Mouse (Mus musculus) kidney, adult 2 months (tissue): ENCODE data around the gene Rab30. TPM values are rescaled to one million over a fixed set of nuclear protein-coding genes. Genes with fewer than 3 reads are reported as not detected.
"Not testable (repeated sequence)": the region's sequence is repeated elsewhere in the genome, so short reads cannot be mapped to it uniquely, and the experiment has no call there.

Experiments used
- DNase-seq: peaks from one replicate; pipeline ENCODE4 v3.0.0; 2021
- H3K27ac ChIP-seq: fragments of 200-500 bp; 2 replicates; pipeline ENCODE4 v1.5.1; 2012; ENCODE audit warnings: low read depth, low read length, control low read depth, inconsistent platforms; ENCODE audit not compliant: insufficient read depth
- H3K27me3 ChIP-seq: fragments of 200-500 bp; replicated peaks from 2 replicates; pipeline ENCODE4 v1.6.1; 2012; ENCODE audit warnings: mild to moderate bottlenecking, moderate library complexity, low read length, inconsistent platforms; ENCODE audit not compliant: control insufficient read depth, insufficient read depth
- H3K36me3 ChIP-seq: fragments of 200-500 bp; 2 replicates; pipeline ENCODE4 v1.6.1; 2012; ENCODE audit warnings: mild to moderate bottlenecking, moderate library complexity, low read length, inconsistent platforms; ENCODE audit not compliant: control insufficient read depth, insufficient read depth
- H3K4me1 ChIP-seq: fragments of 200-500 bp; 2 replicates; pipeline ENCODE4 v1.6.1; 2011; ENCODE audit warnings: low read length; ENCODE audit not compliant: control insufficient read depth, insufficient read depth
- H3K4me3 ChIP-seq: fragments of 200-500 bp; 2 replicates; pipeline ENCODE4 v1.5.1; 2011; ENCODE audit warnings: mild to moderate bottlenecking, low read depth, low read length, control low read depth; ENCODE audit not compliant: insufficient read depth
- CTCF ChIP-seq: fragments of 200-500 bp; conservative IDR thresholded peaks from 2 replicates; pipeline ENCODE4 v1.5.1; 2011; ENCODE audit warnings: low read depth, mild to moderate bottlenecking, control low read depth, low read length, moderate library complexity, mixed read lengths; ENCODE audit not compliant: insufficient read depth, insufficient read length
- POLR2A ChIP-seq: fragments of 200-500 bp; IDR thresholded peaks from one replicate; pipeline ENCODE4 v1.6.1; 2011; ENCODE audit warnings: low read depth, low read length, control low read depth
- WGBS: fragments of 180-500 bp; shearing (Covaris S2); methylation state at CpG from one replicate; pipeline ENCODE4 v1.1.7; 2018; 5-methylcytosine and 5-hydroxymethylcytosine counted together
- polyA plus RNA-seq: library from polyadenylated mRNA; depleted of rRNA; stranded (reverse); fragments of >200 nt; gene quantifications from 2 replicates; pipeline ENCODE4 v1.2.3, GENCODE M21; 2012

The Rab30 gene
- polyA plus RNA-seq, 1 experiment, result 1.3 TPM

GRCm38 (mm10) chr7:92750395-92750794 is 9.0 kb downstream of the Rab30 start:
- H3K27me3 ChIP-seq, result no peaks in the 10 kb centered on the region
- TF ChIP-seq CTCF, result no peak
- TF ChIP-seq POLR2A, result no peak
- no peak overlapping the region for H3K4me3 ChIP-seq
- no peaks in the 10 kb centered on the region for H3K36me3 ChIP-seq
- no peak overlapping the region for H3K27ac ChIP-seq
- no peak for DNase-seq
- no peaks in the 10 kb centered on the region for H3K4me1 ChIP-seq
- WGBS, result 75% methylated on average over 2 of the region's 2 CpGs

DNA sequence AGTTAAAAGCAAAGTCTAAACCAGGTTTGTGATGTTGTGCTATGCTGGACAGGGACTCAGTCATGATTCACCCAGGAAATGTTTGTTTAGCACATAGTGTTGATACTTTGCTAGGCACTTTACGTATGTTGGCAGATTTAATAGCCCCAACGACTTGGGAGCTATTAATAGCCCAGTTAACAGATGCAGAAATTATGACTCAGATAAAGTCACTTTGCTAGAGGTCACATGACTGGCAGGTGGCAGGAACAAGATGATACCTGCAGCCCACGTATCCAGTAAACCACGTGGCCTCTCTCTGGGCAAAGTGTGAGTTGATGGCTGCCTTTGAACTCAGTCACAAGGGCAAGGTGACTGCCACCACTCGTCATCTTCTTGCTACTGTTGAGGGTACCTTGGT is 16.7 kb downstream of the Rab30 start:
- Histone ChIP-seq H3K4me1 (no peaks in the 10 kb centered on the region), H3K36me3 (no peaks in the 10 kb centered on the region), H3K27me3 (no peaks in the 10 kb centered on the region), H3K4me3 (no peak overlapping the region), H3K27ac (no peak overlapping the region)
- WGBS, result 48% methylated on average over 5 of the region's 5 CpGs
- DNase-seq, result no peak
- no peak for TF ChIP-seq POLR2A
- TF ChIP-seq CTCF, result no peak

DNA sequence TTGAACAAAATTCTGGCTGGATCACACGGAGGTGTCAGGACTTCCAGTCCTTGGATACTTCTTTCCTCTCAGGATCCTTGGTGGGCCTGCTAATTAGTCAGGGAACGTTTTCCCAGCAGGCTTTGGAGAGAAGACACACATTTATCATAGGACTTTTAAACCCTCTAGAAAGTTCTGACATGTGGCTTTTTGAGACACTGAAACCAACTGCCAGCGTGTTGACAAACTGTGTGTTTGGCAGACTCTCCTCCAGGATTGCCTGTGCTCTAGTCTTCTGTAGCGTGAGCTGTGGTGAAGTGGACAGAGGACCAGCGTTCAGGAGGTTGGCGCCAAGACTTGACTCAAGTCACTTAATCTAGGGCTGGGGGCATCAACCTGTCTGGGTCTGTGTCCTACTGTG is 19.2 kb downstream of the Rab30 start:
- H3K4me3 ChIP-seq, result no peak overlapping the region
- no peak overlapping the region for H3K27ac ChIP-seq
- H3K36me3 ChIP-seq, result no peaks in the 10 kb centered on the region
- 83% methylated on average over 6 of the region's 6 CpGs for WGBS
- no peak for TF ChIP-seq CTCF
- no peak for TF ChIP-seq POLR2A
- H3K27me3 ChIP-seq, result no peaks in the 10 kb centered on the region
- no peak for DNase-seq
- no peaks in the 10 kb centered on the region for H3K4me1 ChIP-seq

DNA sequence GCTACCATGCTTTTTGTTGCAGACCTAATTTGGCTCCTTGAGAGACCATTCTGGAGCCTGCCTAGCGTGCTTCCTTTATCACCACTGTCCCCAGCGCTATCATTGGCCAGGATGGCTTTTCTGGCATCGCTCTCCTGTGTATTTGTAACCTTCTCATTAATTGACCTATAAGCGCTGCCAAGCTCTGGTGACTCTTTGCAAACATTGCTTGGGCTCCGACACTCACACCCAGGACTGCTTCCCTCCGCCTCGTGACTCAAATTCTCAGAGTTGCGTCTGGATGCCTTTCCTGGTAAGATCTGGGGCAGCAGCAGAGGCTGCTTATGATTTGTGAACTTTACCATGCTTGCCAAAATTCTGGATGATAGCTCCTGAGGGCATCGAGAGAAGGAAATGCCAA is 19.8 kb downstream of the Rab30 start:
- no peak for TF ChIP-seq POLR2A
- TF ChIP-seq CTCF, result no peak
- Histone ChIP-seq H3K36me3 (no peaks in the 10 kb centered on the region), H3K4me3 (no peak overlapping the region), H3K27ac (no peak overlapping the region), H3K4me1 (no peaks in the 10 kb centered on the region), H3K27me3 (no peaks in the 10 kb centered on the region)
- DNase-seq, result no peak
- 71% methylated on average over 9 of the region's 9 CpGs for WGBS

DNA sequence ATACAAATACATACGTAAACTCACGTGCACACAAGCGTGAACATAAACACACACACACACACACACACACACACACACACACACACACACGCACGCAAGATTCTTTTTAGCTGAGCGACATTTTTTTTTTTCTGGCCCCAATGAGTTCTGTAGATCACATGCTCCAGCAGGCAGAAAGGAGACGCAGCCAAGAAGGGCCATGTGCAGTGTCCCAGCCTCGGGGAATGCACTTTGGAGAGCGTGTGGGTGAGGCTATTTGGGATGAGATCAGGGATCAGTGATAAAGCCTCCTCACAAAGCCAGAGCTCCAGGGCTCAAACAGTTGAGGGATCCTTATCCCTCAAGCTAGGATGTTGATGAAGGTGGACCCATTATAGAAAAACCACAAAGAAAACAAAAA is 24.0 kb downstream of the Rab30 start:
- H3K36me3 ChIP-seq, result no peaks in the 10 kb centered on the region
- no peak overlapping the region for H3K4me3 ChIP-seq
- no peaks in the 10 kb centered on the region for H3K27me3 ChIP-seq
- TF ChIP-seq CTCF (no peak), POLR2A (no peak)
- DNase-seq, result no peak
- no peaks in the 10 kb centered on the region for H3K4me1 ChIP-seq
- WGBS, result 63% methylated on average over 9 of the region's 9 CpGs
- H3K27ac ChIP-seq, result no peak overlapping the region

DNA sequence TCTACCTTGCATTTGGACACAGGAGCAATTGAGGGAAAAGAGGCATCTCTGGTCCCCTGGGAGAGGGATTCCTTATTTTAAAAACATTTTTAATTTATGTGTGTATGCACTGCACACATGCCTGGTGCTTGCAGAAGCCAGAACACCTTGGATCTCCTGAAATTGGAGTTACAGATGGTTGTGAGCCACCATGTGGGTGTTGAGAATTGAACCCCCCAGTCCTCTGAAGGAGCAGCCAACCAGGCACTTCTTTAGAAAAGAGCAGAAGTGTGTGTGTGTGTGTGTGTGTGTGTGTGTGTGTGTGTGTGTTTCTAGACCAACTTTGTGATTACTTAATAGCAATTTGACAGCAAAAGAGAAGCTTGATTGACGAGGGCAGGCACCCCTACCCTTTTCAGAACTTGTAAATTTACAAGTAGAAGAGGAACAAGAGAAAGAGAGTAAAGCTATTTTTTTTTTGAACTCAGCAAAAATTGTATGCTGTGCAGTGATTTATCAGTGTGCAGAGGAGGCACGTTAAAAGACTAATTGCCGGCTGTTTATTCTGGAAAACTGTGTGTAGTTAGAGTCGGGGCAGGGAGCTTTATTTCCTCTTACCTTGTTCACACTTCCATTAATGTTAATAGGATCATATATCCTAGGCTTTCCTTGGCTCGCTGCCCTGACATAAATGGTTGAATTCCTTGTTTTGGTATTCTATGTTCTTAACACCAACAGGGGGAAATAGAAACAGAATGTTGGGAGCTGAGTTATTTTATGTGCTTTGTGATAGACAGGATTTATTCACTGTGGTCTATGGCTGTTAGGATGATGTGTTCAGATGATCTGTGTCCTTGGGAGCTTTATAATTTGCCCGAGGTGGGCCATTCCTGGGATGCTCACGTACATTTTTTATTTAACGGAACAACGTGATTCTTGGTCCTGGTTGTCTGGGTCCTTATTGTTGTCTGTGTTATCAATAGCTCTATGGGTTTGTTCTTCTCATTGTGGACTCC is 25.0 kb downstream of the Rab30 start:
- Histone ChIP-seq H3K36me3 (no peaks in the 10 kb centered on the region), H3K27me3 (no peaks in the 10 kb centered on the region), H3K27ac (no peak overlapping the region), H3K4me1 (no peaks in the 10 kb centered on the region), H3K4me3 (no peak overlapping the region)
- WGBS, result 41% methylated on average over 9 of the region's 9 CpGs
- no peak for TF ChIP-seq POLR2A
- no peak for TF ChIP-seq CTCF
- no peak for DNase-seq

- 94% methylated on average over 12 of the region's 12 CpGs for WGBS
- H3K27ac ChIP-seq, H3K4me1 ChIP-seq, DNase-seq, H3K4me3 ChIP-seq, H3K27me3 ChIP-seq, H3K36me3 ChIP-seq: not testable (repeated sequence)
Observed at GRCm38 (mm10) chr7:92768116-92768515, 26.7 kb downstream of the Rab30 start.
